Mouse (Mus musculus): ENCODE measurements around the gene Ctu1. TPM values are rescaled to one million over a fixed set of nuclear protein-coding genes. Genes with fewer than 3 reads are reported as not detected.
"Not testable (repeated sequence)": the region's sequence is repeated elsewhere in the genome, so short reads cannot be mapped to it uniquely, and the experiment has no call there.

Gene Ctu1
- total RNA-seq, 4 experiments from 2014 or later, result 11.5 to 13.4 (median 12.6) TPM

GRCm38 (mm10) chr7:43680960-43681359 is 9.1 kb downstream of the Ctu1 start:
- no peak for DNase-seq

- DNase-seq, result not testable (repeated sequence)
Observed at GRCm38 (mm10) chr7:43682511-43682910, 10.7 kb downstream of the Ctu1 start.

- DNase-seq, result no peak
Observed at GRCm38 (mm10) chr7:43685088-43685487, 13.3 kb downstream of the Ctu1 start.

- no peak for DNase-seq
Observed at GRCm38 (mm10) chr7:43690118-43690517, 18.3 kb downstream of the Ctu1 start, which contains the start of gene Klk14. Gene Klk14, plus strand, starts transcription at chr7:43690418.

- DNase-seq, result no peak
Observed at GRCm38 (mm10) chr7:43710031-43710430, 38.2 kb downstream of the Ctu1 start.

GRCm38 (mm10) chr7:43712267-43712666 is 40.5 kb downstream of the Ctu1 start, which contains the start of gene Klk13:
Gene Klk13, plus strand, starts transcription at chr7:43712567.
- DNase-seq, result no peak

- no peak for DNase-seq
Observed at GRCm38 (mm10) chr7:43712917-43713316, 41.1 kb downstream of the Ctu1 start.

GRCm38 (mm10) chr7:43713741-43714351 is 42.0 kb downstream of the Ctu1 start:
- no peak for DNase-seq

Other genes with a start within 250 kb of the Ctu1 start
- not detected for gene Lim2, start 244.3 kb upstream of the Ctu1 start, total RNA-seq (2022)
- gene Nkg7, start 234.9 kb upstream of the Ctu1 start, total RNA-seq (2022), result 1 to 10 TPM in 3 of 4 experiments, under 1 TPM in 1; 0.77 to 1.3 (median 1.1) TPM
- gene Cldnd2, start 231.2 kb upstream of the Ctu1 start, total RNA-seq (2022), result not detected
- gene Etfb, start 227.9 kb upstream of the Ctu1 start, total RNA-seq (2022), result 100 to 1,000 TPM; 286 to 399 (median 360) TPM
- gene Gm45233, start 227.9 kb upstream of the Ctu1 start, total RNA-seq (2022), result 1 to 10 TPM in 1 of 4 experiments, under 1 TPM in 2, not detected in 1; 0.35 to 3.3 (median 0.80) TPM
- 1 to 10 TPM; 1.3 to 4.3 (median 3.1) TPM for gene Vsig10l, start 208.9 kb upstream of the Ctu1 start, total RNA-seq (2022)
- 1 to 10 TPM; 2.9 to 4.8 (median 3.6) TPM for gene Iglon5, start 181.9 kb upstream of the Ctu1 start, total RNA-seq (2022)
- not detected for gene 4931406B18Rik, start 166.1 kb upstream of the Ctu1 start, total RNA-seq (2022)
- 1 to 10 TPM; 4.0 to 7.3 (median 5.9) TPM for gene Cd33, start 127.6 kb upstream of the Ctu1 start, total RNA-seq (2022)
- 1 to 10 TPM; 2.8 to 4.1 (median 3.5) TPM for gene Zfp658, start 109.8 kb upstream of the Ctu1 start, total RNA-seq (2022)
- gene Zfp719, start 92.4 kb upstream of the Ctu1 start, total RNA-seq (2022), result 10 to 100 TPM; 17.8 to 22.1 (median 19.4) TPM
- not detected for gene Zfp819, start 64.8 kb upstream of the Ctu1 start, total RNA-seq (2022)
- under 1 TPM in 3 of 4 experiments, not detected in 1; 0.15 to 0.22 (median 0.19) TPM for gene Ceacam18, start 37.3 kb upstream of the Ctu1 start, total RNA-seq (2022)
- gene Siglece, start 11.9 kb upstream of the Ctu1 start, total RNA-seq (2022), result 1 to 10 TPM; 2.3 to 4.3 (median 3.5) TPM
- not detected for gene Klk14, start 18.4 kb downstream of the Ctu1 start, total RNA-seq (2022)
- under 1 TPM in 2 of 4 experiments, not detected in 2; 0.15 to 0.16 TPM for gene Klk13, start 40.6 kb downstream of the Ctu1 start, total RNA-seq (2022)
- not detected for gene Klk12, start 96.9 kb downstream of the Ctu1 start, total RNA-seq (2022)
- gene Klk11, start 102.6 kb downstream of the Ctu1 start, total RNA-seq (2022), result under 1 TPM in 1 of 4 experiments, not detected in 3; 0.32 TPM
- gene Klk10, start 109.0 kb downstream of the Ctu1 start, total RNA-seq (2022), result under 1 TPM; 0.23 to 0.68 (median 0.52) TPM
- not detected for gene Klk9, start 119.9 kb downstream of the Ctu1 start, total RNA-seq (2022)
- 1 to 10 TPM; 1.8 to 3.7 (median 3.2) TPM for gene Klk8, start 125.6 kb downstream of the Ctu1 start, total RNA-seq (2022)
- gene Klk7, start 139.3 kb downstream of the Ctu1 start, total RNA-seq (2022), result not detected
- gene Klk6, start 152.5 kb downstream of the Ctu1 start, total RNA-seq (2022), result not detected
- gene Klk5, start 170.0 kb downstream of the Ctu1 start, total RNA-seq (2022), result not detected
- not detected for gene Klk4, start 209.1 kb downstream of the Ctu1 start, total RNA-seq (2022)

All from adrenal gland, adult 8-10 months (tissue).